Mouse (Mus musculus) right cerebral cortex, postnatal 4 days (tissue): Measurements from ENCODE around the gene Gm5294.

Experiments used
- DNase-seq: peaks from one replicate; pipeline ENCODE4 v3.0.0-alpha.2; 2022

The Gm5294 gene

DNA sequence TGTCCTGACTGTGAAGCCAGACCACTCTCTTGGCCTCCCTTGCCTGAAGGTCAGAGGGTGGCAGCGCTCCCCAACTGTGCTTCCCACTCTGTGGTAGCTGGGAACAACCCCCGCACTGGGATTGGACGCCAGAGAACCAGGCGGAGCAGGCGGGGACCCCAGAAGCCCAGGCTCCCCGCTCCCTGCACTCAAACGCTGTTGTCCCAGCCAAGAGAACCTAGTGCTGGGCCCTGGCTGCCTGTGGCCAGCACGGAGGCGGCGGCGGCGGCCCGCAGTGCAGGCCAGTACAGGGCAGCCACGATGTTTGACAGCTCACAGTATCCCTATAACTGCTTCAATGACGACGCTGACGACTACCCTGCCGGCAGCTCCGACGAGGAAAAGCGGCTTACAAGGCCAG lies at the start of gene Gm5294:
Gene Gm5294 (plus strand): TSS at position 301 of the 400 bp plus-strand sequence.
- DNase-seq, result no peak

DNA sequence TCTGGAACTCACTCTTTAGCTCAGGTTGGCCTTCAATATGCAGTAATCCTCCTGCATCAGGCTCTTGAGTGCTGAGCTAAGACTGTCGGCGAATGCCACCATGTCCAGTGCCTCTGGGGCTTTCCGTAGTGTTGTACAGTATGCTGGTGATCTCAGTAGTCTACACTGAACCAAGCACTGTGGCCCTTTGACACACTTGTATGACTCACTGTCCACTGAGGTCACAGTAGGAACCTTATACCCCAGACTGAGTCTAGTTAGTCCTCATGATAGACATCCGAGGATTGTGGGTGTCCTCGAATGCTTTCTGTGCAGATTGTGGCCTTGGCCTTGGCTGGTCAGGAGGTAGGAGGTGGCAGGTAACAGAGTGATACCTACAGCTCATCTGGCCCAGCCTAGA lies 44.8 kb upstream of the Gm5294 start:
- no peak for DNase-seq

DNA sequence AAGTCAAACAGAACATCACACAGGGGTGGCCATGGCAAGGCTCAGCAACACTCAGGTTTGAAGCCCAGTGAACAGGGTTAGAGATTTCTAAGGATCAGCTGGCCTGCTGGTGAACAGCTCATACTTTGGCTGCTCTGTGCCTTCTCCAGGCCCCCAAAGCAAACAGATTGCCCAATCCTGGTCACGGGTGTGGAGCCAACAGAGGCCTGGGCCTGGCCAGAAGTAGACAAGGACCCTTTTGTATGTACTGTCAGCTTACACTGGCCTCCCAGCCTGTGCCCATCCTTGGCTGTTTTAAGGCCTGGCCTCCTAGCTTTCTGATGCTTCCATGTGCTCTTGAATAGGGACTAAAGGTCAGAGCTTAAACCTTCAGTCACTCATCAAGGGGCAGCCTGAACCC lies 43.5 kb upstream of the Gm5294 start:
- no peak for DNase-seq

DNA sequence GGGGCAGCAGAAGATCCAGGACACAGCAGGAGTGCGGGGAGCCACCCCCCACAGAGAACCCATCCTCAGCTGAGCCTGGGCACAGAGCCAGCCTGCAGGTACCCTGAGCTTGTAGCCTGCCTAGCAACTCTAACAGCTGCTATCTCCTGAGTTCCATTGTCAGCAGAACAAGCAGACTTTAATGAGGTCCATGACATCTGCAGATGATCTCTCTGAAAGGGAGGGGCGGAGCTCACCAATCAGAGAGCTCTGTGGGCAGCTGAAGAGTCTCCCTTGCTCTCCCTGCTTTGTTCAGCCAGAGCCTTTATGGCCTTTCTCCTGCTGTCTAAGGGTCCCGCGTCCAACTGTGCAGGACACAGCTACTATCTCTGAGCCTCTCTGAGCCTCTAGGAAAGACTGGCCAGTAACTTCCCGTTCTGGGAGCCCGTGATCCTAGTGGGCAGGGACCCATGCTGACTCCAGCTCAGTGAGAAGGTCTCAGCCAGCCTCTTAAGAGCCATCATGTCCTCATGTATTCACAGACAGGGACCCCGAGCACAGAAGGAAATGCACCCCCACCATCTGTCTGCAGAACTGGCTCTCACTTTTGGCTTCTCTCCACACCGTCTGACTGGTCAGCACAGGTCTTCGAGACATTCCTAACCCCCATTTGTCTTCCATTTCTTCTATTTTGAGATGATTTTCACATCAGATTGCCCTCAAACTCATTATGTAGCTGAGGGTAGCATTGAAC lies 41.0 kb upstream of the Gm5294 start:
- DNase-seq, result peak; percentile 32

DNA sequence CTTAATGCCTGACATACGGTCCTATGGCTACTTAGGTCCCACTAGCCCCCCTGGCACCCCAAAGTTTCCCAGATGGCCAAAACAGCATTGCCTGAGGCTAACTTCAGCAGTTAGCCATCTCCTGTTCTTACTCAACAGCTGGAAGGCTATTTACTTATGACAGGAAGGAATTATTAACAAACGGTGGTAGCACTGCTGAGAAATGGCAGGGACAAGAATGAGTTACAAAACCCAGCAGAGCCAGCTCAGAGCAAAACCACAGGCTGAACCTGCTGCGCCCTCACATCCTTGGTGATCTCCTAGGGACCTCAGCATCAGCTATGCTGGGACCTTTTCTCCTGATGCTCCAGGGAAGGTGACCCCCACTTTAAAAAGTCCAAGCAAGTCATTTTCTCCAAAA lies 40.2 kb upstream of the Gm5294 start:
- no peak for DNase-seq

DNA sequence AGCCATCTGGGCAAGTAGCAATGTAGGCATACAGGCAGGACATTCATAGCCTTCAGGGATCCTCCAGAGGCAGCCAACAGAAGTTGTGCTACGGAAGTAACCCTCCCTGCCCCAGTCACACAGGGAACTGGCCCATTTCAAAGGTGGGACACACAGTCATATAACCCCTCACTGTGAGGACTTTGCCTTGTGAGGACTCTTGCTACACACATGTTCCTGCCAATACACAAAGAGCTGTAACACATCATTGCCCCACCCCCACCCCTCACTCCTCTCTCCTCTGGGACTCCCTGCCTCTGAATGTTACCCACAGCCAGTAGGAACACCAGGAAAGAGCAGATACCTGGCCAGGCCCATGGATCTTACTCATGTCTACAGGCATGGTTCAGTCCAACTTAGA lies 37.2 kb upstream of the Gm5294 start:
- DNase-seq, result no peak

DNA sequence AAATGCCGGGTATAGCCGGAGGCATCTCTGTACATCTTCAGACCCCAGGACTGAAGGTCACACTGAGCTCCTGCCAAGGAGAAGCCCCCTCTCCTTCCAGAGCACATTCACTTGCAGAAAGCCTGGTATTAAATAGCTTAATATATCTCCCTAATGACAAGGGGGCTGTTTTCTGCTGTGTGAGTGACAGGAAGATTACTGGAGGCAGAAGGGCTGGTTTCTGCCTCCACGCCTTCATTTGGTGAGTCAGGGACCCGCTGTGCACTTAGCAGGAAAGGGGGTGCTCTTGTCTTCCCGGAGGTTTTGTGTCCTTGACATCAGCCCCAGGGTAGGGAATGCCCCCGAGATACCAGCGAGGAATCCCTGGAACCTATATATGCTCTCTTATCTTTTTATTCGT lies 36.7 kb upstream of the Gm5294 start:
- no peak for DNase-seq

DNA sequence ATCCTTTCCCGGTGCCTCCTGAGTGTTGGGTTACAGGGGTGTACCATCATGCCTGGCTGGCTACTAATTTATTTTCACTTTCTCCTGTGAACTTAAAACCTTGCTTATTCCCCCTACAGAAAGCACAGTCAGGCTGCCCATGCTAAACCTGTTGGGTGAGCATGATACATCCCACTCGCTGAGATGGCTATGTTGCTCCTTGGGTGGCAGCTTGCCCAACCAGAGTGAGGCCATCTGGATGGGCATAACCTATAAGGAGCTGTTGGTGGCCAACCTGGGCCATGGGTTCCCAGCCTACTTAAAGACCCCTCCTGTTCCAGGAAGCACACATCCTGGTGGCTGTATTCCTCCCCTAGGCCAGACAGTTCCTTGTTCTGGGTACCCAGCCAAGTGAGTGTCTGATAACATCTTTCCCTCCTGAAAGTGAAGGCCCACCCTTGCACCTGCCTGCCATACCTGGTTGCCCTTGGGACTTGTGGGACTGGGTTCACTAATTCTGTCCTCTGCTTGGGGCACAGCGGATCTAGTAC lies 33.8 kb upstream of the Gm5294 start:
- no peak for DNase-seq

DNA sequence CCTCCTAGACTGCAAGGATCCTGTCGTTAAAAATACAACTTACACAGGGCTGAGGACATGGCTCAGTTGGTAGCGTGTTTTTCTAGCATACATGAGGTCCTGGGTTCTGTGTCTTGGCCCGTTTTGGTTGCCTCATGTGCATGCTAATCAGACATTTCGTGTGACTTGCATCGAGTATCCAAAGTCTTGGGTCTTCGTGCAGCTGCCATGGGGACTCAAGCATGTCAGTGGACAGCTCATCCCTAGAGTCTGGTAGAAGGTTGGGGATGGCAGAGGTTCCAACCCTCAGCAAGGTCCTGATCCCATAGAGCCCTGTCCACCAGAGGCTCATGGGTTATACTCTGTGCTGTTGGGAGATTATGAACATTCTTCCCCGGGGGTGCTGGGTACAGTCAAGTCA lies 32.2 kb upstream of the Gm5294 start:
- no peak for DNase-seq

DNA sequence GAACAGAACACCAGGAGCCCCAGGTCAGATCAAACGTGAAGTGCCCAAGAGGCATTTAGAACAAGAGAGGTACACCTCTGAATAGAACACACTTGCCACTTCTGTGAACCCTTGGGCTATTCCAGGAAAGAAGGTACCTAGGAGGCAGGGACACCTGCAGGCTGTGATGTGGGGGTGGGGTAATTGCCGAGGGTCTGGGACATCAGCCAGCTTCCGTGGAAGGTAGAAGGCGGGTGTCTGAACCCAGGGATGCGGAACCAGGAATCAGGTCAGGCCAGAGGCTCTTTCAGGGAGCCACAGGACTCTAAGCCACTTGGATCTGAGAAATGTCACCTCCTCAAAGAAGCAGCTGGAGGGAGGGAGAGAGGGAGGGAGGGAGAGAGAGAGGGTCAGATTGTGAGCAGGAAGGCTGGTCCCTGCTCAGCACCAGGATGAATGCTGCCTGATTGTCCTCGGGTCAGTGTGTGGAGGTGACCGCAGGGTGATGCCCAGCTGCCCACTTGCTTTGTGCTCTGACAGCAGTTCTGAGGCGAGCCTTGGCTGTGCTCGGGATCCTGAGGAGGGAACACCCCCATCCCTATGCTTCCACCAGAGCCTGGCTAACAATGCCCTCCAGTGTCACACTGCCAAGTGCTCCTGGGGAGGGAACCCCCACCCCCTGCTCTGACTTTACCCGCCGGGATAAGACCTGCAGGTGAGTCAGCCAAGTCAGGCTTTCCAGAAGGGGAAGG lies 31.2 kb upstream of the Gm5294 start:
- DNase-seq, result peak; percentile 16

DNA sequence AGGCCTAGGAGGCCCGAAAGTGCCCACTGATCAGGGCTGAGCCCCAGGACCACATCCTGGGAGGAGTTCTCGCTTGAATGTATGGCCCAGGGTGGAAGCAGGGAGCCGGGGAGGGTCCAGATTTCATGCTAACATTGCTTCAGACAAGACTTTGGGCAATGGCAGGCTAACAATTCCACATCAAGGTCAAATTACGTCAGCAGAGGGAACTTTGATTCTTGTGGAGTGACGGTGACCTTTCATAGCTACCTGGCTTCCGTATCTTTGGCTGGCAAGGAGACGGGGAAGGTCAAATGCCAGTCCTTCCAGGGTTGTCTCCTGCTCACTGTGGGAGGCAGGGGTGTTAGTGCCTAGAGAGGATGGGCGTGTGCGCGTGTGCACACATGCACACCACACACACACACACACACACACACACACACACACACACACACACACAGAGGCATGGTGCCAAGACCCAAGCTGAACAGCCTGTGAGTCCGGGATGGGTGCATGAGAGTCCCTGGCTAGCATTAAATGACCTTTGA lies 28.9 kb upstream of the Gm5294 start:
- DNase-seq, result no peak

DNA sequence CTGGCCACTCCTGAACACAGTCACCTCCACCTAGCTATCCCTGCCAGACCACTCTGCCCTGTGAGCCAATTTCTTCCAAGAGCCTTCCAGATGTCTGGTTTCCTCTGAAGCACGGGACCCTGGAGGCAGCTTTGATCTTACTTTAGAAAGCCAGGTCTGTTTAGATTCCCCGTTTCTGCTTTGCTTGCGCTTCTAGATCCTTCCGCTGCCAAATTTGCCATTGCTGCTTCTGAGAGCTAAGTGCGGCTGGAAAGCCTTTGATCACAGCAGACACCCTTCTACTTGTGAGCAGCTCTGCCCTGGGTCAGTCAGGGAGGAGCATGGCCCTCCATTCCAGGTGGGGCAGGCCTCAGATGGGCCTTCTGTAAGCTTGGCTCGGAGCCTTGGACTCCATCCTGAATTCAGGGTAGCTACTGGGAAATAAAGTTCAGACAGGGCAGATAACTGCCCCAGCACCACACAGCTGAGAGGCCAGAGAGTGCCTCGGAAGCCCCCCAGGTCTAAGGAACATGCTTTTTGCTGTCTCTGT lies 18.2 kb upstream of the Gm5294 start:
- DNase-seq, result no peak

DNA sequence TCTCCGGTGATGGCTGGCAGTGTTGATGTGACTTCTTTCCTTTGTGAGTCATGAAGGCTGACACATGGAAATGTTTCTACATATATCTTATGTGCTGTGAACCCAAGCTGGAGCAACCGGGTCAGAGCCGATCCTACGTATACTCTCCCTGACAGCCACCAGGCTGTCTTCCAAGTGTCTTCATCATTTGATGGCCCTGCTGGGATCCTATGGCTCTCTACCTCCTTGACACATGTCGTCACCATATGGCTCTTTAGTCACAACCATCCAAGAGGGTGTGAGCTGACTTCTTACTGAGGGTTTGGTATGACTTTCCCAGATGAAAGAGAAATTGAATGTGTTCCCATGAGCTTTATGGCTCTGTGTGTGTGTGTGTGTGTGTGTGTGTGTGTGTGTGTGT lies 15.6 kb upstream of the Gm5294 start:
- no peak for DNase-seq

DNA sequence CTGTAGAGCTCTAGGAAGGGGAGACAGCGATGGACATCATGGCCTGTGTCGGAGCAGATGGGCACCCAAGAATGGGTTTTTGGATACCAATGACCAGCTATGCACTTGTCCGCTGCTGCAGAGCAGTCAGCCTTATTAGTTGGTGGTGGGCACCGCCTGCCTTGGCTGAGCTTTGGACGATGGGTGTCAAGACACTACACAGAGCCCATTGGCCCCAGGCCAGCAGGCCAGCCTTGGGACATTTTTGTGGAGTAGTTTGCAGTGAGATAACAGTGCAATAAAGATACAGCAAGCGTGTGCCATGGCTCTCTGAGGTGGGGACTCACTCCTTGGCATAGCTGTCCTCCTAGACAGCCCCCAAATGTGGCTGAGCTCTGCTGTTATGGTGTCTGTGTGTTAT lies 10.1 kb upstream of the Gm5294 start:
- DNase-seq, result no peak

DNA sequence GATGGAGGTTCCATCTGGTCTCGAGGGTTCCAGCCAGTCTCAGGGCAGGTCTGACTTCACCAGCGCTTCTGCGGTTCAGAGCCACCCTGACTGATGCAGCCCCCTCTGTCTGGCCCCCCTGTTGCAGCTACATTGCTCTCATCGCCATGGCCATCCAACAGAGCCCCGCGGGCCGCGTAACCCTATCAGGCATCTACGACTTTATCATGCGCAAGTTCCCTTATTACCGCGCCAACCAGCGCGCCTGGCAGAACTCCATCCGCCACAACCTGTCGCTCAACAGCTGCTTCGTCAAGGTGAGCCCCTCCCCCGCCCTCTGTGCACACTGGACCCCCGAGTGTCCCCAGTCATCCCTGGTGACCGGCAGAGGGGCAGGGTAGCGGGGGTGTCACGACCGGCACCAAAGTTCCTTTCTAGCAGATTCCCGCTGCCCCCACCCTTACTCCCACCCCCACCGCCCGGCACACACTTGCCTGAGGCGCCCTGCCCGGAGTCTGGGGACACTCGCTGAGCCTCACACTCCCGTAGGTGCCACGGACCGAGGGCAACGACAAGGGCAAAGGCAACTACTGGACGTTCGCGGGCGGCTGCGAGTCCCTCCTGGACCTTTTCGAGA lies 945 bp downstream of the Gm5294 start:
- no peak for DNase-seq

DNA sequence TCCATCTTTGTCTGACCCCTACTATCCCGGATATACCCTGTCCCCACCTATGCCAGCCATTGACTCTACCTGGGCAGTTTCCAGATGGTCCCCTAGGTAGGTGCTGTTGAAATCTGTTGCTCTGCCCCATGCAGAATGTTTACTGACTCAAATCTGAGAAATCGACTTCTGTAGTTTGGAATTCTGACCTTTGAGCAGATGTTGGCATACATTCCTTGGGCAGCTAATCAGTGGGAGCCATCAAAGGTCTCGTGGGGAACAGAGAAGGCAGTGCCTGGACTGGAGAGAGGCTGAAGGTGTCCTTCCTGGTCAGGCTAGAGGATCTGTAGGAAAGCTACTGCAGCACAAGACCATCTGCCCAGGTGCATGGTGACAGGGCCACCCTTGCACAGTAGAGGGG lies 5.2 kb downstream of the Gm5294 start:
- no peak for DNase-seq

DNA sequence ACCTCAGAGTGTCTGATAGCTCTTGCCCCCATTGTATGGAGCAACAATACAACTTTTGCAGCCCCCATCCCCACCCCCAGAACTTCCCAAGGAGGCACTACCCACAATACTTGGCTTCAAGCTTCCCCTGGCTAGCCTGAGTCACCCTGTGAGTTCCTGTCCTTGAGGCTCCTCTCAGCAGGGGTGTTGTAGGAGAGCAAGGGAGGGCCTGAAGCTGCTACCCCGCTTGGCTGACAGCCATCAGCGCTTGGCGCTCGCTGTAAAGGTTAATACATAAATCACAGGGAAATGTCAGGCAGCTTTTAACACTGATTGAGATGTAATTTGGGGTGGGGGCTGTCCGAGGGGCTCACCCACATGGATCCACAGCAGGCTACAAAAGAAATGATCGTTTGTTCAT lies 13.5 kb downstream of the Gm5294 start:
- DNase-seq, result no peak

DNA sequence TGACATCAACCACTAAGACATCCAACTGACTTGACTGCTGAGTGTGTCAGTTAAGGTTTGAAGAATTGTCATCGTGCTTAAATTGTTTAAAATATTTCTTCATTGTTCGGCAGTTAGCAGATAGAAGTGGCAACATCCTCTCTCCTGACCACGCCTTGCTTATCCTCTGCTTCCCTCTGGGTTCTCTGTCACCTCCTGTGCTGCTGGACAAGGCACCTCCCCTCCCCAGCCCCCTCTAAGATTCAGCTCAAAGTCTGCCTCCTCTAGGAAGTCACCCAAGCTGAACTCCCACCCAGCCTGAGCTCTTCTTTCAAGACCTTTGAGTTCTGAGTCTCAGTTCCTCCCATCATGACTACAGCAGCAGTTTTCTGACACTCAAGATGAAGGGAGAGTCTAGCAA lies 15.0 kb downstream of the Gm5294 start:
- no peak for DNase-seq

DNA sequence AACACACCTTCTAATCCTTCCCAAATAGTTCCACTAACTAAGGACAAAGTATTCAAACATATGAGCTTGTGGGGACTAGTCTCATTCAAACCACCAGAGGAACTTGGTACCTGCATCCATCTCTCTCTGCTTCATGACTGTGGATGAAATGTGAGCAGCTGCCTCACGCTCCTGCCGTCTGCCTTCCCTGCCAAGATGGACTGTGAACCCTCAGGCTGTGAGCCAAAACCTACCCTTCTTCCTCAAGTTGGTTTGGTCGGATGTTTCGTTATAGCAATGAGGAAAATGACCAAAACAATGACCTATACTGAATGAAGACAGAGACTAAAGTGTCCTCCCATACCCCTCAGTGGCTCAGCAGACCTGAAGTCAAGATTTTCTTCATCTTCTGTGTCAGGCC lies 21.1 kb downstream of the Gm5294 start:
- DNase-seq, result no peak

DNA sequence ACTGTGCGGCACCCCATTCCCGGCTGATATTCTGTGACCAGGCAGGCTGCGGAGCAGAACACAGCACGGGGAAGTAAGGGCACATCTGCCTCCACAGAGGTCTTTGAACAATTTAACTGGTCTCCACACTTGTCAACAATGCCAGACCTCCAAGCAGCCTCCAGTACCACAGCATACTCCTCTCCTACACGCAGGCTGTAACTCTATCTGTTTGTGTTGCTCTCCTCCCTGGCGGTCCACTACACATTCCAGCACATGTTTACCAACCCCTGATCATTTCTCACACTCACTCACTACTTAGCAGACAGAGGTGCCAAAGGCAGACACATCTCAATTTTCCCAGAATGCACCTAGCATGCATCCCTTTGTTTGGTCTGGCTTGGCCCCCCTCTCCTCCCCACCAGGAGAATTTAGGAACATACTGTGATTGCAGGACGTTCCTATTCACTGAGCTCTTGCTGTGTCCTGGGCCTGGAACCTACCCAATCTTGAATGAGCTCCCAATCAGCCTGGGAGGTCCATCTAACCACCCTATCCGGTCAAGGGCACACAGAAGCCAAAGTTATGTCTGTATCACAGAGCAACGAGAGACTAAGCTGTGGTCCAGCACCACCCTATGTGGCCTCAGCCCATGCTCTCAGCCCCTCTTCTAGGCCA lies 23.4 kb downstream of the Gm5294 start:
- DNase-seq, result no peak

DNA sequence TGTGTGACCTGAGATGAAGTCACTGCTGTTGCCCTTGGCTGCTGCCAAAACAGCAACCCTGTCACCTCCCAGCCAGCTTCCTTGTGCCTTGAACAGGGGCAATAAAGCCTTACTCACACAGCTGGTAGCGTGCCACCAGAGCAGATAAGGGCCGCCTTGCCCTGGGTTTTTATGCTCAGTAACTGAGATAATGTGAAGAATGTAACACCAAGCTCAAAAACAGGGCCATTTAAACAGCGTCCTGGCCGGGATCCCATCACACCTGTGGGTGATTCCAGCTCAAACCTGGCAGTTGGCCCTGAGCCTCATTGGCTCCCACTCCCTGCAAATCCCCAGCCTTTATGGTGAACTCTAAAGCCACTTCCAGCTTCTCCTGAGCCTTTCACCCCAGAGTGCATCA lies 26.6 kb downstream of the Gm5294 start:
- peak; percentile 19 for DNase-seq

DNA sequence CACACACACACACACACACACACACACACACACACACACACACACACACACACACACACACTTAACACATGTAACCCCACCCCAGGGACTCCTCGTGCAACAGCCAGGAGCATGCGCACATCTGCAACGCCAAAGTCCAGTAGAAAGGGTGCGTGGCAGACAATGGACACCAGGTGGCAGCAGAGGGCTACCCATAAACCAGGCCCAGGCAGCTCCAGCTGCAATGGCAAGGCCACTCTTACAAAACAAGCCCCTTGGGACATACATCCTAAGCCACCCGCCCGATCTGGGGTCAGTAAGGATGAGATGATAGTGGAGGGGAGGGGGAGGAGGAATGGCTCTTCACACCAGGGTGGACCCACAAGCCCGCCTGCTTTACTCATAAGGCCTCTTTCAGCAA lies 28.2 kb downstream of the Gm5294 start:
- DNase-seq, result peak; percentile 92
